Mouse (Mus musculus): Measurements from ENCODE around the gene Cdk2ap1.

- no peak for TF ChIP-seq FLI1 (IDR thresholded peaks at IDR 0.05; ENCODE audit: low read length)
- no peak for TF ChIP-seq GATA1 (IDR thresholded peaks at IDR 0.05; ENCODE audit: borderline replicate concordance, low read length)
Measured at GRCm38 (mm10) chr5:124353726-124354547, 8.9 kb downstream of the Cdk2ap1 start.
